Mouse (Mus musculus) heart, embryonic 14.5 days (tissue): ENCODE measurements around the gene Duox1. TPM values are rescaled to one million over a fixed set of nuclear protein-coding genes. Genes with fewer than 3 reads are reported as not detected.

Experiments
- ATAC-seq: fragments of 200-750 bp; cut with Nextera tagmentation; 2 replicates; pipeline ENCODE4 v1.8.0; 2017; ENCODE audit warnings: low read depth, moderate TSS enrichment; ENCODE audit not compliant: insufficient number of reproducible peaks, insufficient read depth, low FRiP score
- H3K27ac ChIP-seq, 2 experiments: fragments of 200-500 bp in 1 of 2; fragments of 300-500 bp in 1 of 2; sonication (generic) in 1 of 2; replicated peaks in 1 of 2; 2 replicates each; pipeline ENCODE4 v1.5.1; 2012 to 2014; ENCODE audit warnings: low read depth in 2 of 2, low read length in 2 of 2, control low read depth in 1 of 2, mild to moderate bottlenecking in 1 of 2, mixed read lengths in 1 of 2; ENCODE audit not compliant: control insufficient read depth in 1 of 2, insufficient read depth in 1 of 2
- H3K27me3 ChIP-seq: fragments of 300-500 bp; sonication (generic); 2 replicates; pipeline ENCODE4 v1.6.1; 2014; ENCODE audit warnings: mild to moderate bottlenecking, low read length, control low read depth; ENCODE audit not compliant: control insufficient read depth, insufficient read depth
- H3K36me3 ChIP-seq: fragments of 300-500 bp; sonication (generic); 2 replicates; pipeline ENCODE4 v1.6.1; 2014; ENCODE audit warnings: mild to moderate bottlenecking, control low read depth, low read length, mixed read lengths; ENCODE audit not compliant: control insufficient read depth, insufficient read depth
- H3K4me1 ChIP-seq, 2 experiments: fragments of 200-500 bp in 1 of 2; fragments of 300-500 bp in 1 of 2; sonication (generic) in 1 of 2; 2 replicates each; pipeline ENCODE4 v1.6.1; 2012 to 2014; ENCODE audit warnings: low read length in 2 of 2, control low read depth in 1 of 2, mixed read lengths in 1 of 2; ENCODE audit not compliant: control insufficient read depth in 2 of 2, insufficient read depth in 2 of 2
- H3K4me2 ChIP-seq: fragments of 300-500 bp; sonication (generic); 2 replicates; pipeline ENCODE4 v1.6.1; 2014; ENCODE audit warnings: mild to moderate bottlenecking, low read length
- H3K4me3 ChIP-seq, 2 experiments: fragments of 200-500 bp in 1 of 2; fragments of 300-500 bp in 1 of 2; sonication (generic) in 1 of 2; 2 replicates each; pipeline ENCODE4 v1.5.1; 2012 to 2014; ENCODE audit warnings: low read length in 2 of 2, mild to moderate bottlenecking in 2 of 2, control low read depth in 1 of 2, low read depth in 1 of 2, moderate library complexity in 1 of 2; ENCODE audit not compliant: control insufficient read depth in 1 of 2, insufficient read depth in 1 of 2
- H3K9ac ChIP-seq: fragments of 300-500 bp; sonication (generic); 2 replicates; pipeline ENCODE4 v1.6.1; 2014; ENCODE audit warnings: mild to moderate bottlenecking, low read length
- H3K9me3 ChIP-seq: fragments of 300-500 bp; sonication (generic); 2 replicates; pipeline ENCODE4 v1.6.1; 2016; ENCODE audit warnings: low read length, control low read depth; ENCODE audit not compliant: control insufficient read depth
- WGBS: fragments of 180-500 bp; shearing (Covaris S2); extraction: QIAGEN DNeasy Blood & Tissue Kit; methylation state at CpG from one replicate; pipeline ENCODE4 v1.1.7; 2014; 5-methylcytosine and 5-hydroxymethylcytosine counted together
- polyA plus RNA-seq: library from polyadenylated mRNA; unstranded; fragments of >200 nt; fragmentation: Nextera tagmentation; extraction: Ambion mirVana; gene quantifications from 2 replicates; pipeline ENCODE4 v1.2.1, GENCODE M21; 2014

Duox1 gene
- polyA plus RNA-seq, 1 experiment from 2014 or later = 0.05 TPM

DNA sequence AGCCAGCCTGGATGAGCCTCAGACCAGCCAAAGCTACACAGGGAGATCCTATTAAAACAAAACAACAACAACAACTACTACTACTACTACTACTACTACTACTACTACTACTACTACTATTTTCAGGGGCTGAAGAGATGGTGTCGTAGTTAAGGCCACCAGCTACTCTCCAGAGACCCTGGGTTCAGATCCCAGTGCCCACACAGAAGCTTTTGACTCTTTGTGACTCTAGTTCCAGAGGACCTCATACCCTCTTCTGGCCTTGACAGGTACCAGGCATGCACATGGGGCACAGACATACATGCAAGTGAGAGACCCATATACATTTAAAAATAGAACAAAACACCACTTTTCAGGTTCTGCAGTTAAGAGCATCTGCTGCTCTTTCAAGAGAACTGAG, 57.1 kb downstream of the Duox1 start:
- Histone ChIP-seq H3K9ac (no peak overlapping the region), H3K9me3 (no peaks in the 10 kb centered on the region), H3K27me3 (no peaks in the 10 kb centered on the region), H3K4me1 (peaks cover 9 to 12% of the 10 kb centered on the region in 2 experiments; a peak in 3 of 4 replicates), H3K27ac (no peak overlapping the region), H3K36me3 (no peaks in the 10 kb centered on the region), H3K4me3 (no peak overlapping the region), H3K4me2 (no peak overlapping the region)
- WGBS = 75% methylated on average over 1 of the region's 1 CpGs
- no peak for ATAC-seq

DNA sequence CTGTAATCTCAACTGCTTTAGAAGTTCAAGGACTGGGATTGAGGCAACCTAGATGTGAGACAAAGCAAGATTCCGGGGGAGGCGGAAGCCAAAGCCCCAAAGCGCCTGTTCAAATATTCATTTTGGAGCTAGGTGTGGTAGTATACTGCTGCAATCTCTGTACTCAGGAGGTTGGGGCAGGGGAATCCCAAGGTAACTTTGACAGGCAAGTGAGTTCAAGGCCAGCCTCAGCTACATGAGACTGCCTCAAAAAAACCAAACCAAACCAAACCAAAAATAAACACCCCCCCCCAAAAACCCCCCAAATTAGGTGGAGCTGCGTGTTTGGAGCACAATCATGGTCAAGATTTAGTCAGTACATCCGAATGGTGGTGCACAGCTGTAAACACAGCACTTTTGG, 58.5 kb downstream of the Duox1 start:
- Histone ChIP-seq H3K27me3 (no peaks in the 10 kb centered on the region), H3K9me3 (no peaks in the 10 kb centered on the region), H3K4me1 (peaks cover 6% of the 10 kb centered on the region in 2 experiments; a peak in 3 of 4 replicates), H3K27ac (no peak overlapping the region), H3K4me2 (no peak overlapping the region), H3K9ac (no peak overlapping the region), H3K4me3 (no peak overlapping the region), H3K36me3 (no peaks in the 10 kb centered on the region)
- 80% methylated on average over 5 of the region's 5 CpGs for WGBS
- ATAC-seq = no peak

DNA sequence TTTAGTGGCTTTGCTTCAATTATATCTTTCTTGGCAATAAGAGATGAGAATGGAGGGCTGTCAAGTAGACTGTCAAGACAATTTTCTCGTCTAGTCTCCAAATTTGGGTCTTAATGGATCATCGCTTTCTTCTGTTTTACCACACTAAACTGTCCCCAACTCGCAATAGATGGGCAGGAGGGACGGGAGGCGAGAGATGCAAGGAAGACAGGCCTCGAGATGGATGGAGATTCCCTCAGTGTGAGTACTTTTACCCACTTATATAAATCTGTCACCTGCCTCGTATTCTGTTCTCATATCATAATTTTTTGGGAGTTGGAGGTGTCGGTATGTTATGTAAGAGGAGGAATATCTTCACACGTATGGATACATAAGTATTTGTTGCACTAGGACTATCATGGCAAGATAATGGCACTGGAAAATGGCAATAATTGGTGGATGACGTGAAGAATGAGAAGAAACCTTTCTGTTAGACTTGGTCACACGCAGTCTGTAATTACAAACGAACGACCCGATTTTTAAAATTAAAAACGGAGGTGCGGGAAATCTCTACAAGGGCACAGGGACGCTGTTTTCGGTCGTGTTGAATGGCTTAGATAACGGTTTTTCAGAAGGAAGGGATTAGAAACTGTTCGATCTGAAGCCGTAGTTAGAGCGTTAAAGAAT, 59.3 kb downstream of the Duox1 start:
- WGBS = 23% methylated on average over 23 of the region's 23 CpGs
- Histone ChIP-seq H3K4me3 (peak overlapping the region; percentile 54 to 79), H3K4me1 (peaks cover 2 to 3% of the 10 kb centered on the region in 2 experiments; a peak in 3 of 4 replicates), H3K27ac (no peak overlapping the region), H3K27me3 (no peaks in the 10 kb centered on the region), H3K9me3 (no peaks in the 10 kb centered on the region), H3K36me3 (no peaks in the 10 kb centered on the region), H3K9ac (peak overlapping the region; percentile 73), H3K4me2 (peak overlapping the region; percentile 69)
- ATAC-seq = no peak

DNA sequence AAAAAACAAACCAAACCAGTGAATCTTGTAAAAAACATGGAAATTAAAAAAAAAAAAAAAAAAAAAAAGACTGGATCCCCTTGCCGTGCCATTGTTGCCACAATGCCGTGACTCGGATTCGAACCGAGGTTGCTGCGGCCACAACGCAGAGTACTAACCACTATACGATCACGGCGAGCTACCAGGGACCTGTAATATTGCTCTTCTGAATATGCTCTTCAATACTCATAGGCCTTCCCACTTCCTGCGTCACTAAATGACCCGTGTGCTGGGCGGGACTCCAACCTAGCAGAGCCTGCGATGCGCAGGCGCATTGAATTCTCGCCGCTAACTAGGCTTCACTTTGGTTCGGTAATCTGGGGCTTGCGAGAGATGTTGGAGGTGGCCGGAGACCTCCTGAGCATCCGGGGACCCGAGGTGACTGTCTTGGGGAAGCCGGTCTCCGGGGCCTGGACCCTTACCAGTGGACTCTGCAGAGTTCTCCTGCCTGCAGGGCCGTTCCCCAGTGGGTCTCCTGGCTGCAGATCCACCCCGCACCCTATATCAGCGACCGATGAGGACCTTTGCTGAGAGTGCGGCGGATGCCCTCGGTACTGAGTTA, 60.0 kb downstream of the Duox1 start:
- Histone ChIP-seq H3K4me1 (peaks cover 3 to 6% of the 10 kb centered on the region in 2 experiments), H3K9me3 (no peaks in the 10 kb centered on the region), H3K27me3 (no peaks in the 10 kb centered on the region), H3K36me3 (no peaks in the 10 kb centered on the region), H3K9ac (peak overlapping the region; percentile 80), H3K27ac (peak overlapping the region; percentile 90 to 95), H3K4me2 (peak overlapping the region; percentile 69), H3K4me3 (peak overlapping the region; percentile 79 to 98)
- ATAC-seq = peak; percentile 89
- under 1% methylated on average over 32 of the region's 32 CpGs for WGBS

DNA sequence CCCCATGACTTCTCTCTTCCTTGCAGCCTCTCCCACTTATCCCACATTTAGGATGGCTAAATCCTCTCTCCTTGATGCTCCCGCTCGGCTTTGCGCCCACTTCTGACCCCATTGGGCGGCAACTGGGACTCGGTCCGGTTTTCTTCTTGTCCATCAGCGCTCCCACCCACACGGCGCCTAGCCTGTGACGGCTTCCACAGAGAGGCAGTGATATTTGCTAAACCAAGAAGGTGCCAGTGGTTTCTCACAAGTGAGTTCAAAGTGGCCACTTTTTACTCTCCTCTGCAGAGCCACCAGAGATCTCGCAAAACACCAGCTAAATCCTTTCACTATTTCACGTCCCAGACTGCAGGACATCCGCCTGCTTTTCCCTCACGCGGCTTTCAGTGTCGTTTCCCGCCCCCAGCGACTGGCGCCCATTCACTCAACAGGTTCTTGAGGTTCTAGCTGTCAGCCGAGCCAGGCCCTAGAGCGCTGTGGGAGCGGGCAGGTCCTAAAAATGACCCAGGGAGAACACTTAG, 60.6 kb downstream of the Duox1 start:
- ATAC-seq = no peak

DNA sequence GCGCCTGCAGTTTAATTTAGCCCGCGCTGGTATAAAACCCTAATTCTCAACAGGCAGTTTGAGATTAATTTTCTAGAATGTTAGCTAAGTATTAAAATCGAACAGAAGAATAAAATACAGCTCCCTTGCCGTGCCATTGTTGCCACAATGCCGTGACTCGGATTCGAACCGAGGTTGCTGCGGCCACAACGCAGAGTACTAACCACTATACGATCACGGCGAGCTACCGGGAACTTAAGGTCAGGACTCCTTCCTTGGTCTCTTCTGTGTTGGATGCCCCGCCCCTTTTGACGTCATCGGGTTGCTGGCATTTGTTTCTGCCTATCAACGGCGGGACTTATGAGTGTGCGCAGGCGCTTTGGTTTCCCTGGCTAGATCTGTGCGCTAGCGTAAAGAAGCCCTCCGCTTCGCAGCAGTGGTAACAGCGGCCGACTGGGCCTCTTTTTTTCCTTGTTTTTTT, 61.8 kb downstream of the Duox1 start:
- Histone ChIP-seq H3K27ac (peak overlapping the region; percentile 83 to 91; a peak in 3 of 4 replicates), H3K4me3 (peak overlapping the region; percentile 76 to 77), H3K4me1 (peaks cover 6 to 9% of the 10 kb centered on the region in 2 experiments), H3K27me3 (no peaks in the 10 kb centered on the region), H3K9ac (peak overlapping the region; percentile 81), H3K36me3 (no peaks in the 10 kb centered on the region), H3K4me2 (peak overlapping the region; percentile 69), H3K9me3 (no peaks in the 10 kb centered on the region)
- under 1% methylated on average over 28 of the region's 28 CpGs for WGBS
- ATAC-seq = peak; percentile 86

More for the DNA sequence above, 60.6 kb downstream of the Duox1 start:
- H3K4me2 ChIP-seq = peak overlapping the region; percentile 69
- no peaks in the 10 kb centered on the region for H3K9me3 ChIP-seq
- no peaks in the 10 kb centered on the region for H3K27me3 ChIP-seq
- WGBS = under 1% methylated on average over 22 of the region's 22 CpGs
- peak overlapping the region; percentile 90 to 95 for H3K27ac ChIP-seq
- H3K4me1 ChIP-seq = peaks cover 6 to 9% of the 10 kb centered on the region in 2 experiments
- H3K4me3 ChIP-seq = peak overlapping the region; percentile 79 to 98
- H3K9ac ChIP-seq = peak overlapping the region; percentile 80
- H3K36me3 ChIP-seq = no peaks in the 10 kb centered on the region

DNA sequence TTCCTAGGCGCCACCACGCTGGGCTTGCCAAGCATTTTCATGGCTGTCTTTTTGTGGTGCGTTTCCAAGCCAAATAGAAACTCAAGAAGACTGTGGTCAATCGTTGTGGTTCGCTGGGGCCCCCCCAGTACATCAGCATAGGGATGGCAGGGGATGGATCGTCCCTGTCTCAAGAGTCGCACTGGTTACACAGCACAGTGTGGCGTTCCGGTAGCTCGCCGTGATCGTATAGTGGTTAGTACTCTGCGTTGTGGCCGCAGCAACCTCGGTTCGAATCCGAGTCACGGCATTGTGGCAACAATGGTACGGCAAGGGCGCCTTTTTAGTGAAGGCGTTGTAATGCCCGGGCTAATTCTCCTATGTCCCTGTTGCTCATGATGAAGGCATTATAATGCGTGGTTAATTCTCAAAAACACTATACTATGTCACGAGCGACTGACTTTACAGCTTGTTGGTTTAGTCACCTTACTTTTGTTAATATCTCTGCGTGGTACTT, 62.3 kb downstream of the Duox1 start:
- peak overlapping the region; percentile 81 for H3K9ac ChIP-seq
- H3K36me3 ChIP-seq = no peaks in the 10 kb centered on the region
- H3K27me3 ChIP-seq = no peaks in the 10 kb centered on the region
- peak; percentile 81 for ATAC-seq
- peak overlapping the region; percentile 83 to 91 for H3K27ac ChIP-seq
- H3K4me2 ChIP-seq = peak overlapping the region; percentile 69
- H3K9me3 ChIP-seq = no peaks in the 10 kb centered on the region
- under 1% methylated on average over 26 of the region's 26 CpGs for WGBS
- H3K4me1 ChIP-seq = peaks cover 6 to 9% of the 10 kb centered on the region in 2 experiments
- peak overlapping the region; percentile 76 to 77 for H3K4me3 ChIP-seq
